Mouse (Mus musculus): ENCODE measurements around the gene Tnfrsf26.
"Not testable (repeated sequence)": the region's sequence is repeated elsewhere in the genome, so short reads cannot be mapped to it uniquely, and the experiment has no call there.

The Tnfrsf26 gene

GRCm38 (mm10) chr7:143628540-143628939, at the start of gene Tnfrsf26:
TSS of gene Tnfrsf26 (minus strand) at chr7:143628722.
- no peak for DNase-seq (ENCODE audit: low spot score)

- no peak for DNase-seq (ENCODE audit: low spot score)
These were observed 38.1 kb upstream of the Tnfrsf26 start for GRCm38 (mm10) chr7:143666427-143667311.

DNA sequence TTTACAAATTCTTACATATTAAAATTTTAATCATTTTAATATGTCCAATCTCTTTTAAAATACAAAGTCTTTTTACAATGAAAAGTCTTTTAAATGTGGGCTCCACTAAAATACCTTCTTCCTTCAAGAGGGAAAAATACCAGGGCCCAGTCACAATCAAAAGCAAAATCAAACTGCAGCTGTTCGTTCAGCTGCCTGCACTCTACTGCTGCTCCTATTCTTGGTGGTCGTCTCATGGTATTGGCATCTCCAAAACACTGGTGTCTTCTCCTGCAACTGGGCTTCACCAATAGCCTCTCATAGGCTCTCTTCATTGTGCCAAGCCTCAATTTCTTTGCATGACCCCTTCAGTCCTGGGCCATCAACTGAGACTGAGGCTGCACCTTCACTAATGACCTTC, 34.9 kb upstream of the Tnfrsf26 start:
- DNase-seq (ENCODE audit: low spot score), result no peak

- DNase-seq (ENCODE audit: low spot score), result no peak
These were observed 32.3 kb upstream of the Tnfrsf26 start for GRCm38 (mm10) chr7:143660797-143661196.

DNA sequence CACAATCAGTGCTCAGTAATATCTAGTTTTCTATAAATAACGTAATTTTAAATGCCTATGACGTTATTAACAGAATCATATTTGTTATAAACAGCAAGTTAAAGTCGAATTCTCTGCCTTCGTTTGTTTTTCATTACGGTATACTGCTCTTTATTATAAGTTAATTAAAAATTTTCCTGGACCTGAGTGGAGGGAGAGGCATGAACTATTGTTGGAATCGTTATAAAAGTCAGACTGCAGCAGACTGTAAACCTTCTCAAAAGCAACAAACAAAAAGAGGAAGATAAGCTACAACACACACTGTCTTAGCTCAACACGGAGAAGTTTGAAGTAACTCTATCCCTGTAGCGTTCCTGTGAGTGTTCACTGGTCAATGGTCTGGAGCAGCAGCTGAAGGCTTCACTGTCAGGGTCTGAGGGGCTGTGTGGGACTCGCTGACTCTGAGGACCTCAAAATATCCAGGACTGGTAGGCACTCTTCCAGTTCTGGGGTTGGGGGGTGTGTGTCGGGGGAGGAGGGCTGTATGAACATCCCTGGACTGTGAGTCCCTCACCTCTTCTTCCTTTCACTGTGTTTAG, 21.3 kb upstream of the Tnfrsf26 start:
- not testable (repeated sequence) for DNase-seq (ENCODE audit: low spot score)

- DNase-seq (ENCODE audit: low spot score), result peak; percentile 74
These were observed 20.7 kb upstream of the Tnfrsf26 start, which contains the start of gene Tnfrsf22 for GRCm38 (mm10) chr7:143649034-143649768. TSS of gene Tnfrsf22 (minus strand) at chr7:143649661.

DNA sequence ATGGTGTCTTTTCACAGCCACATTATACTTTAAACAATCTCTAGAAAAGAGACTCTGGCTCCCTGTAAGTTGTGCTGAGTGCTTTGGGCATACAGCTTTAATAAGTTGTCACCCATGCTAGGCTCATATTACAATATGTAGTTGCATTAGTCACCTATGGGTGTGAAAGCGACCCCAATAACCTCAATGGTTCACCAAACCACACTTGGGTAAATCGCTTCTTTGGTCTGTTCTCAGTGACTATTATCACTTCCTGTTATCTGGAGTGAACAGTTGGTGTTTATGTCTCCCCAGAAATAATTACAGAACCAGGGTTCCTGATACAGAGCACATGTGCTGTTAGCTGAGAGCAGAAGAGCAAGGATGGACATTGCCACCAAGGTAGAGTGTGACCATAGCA, 15.4 kb upstream of the Tnfrsf26 start:
- not testable (repeated sequence) for DNase-seq (ENCODE audit: low spot score)

GRCm38 (mm10) chr7:143636674-143637073, 8.2 kb upstream of the Tnfrsf26 start:
- no peak for DNase-seq (ENCODE audit: low spot score)

- DNase-seq (ENCODE audit: low spot score), result no peak
These were observed 3.0 kb upstream of the Tnfrsf26 start for GRCm38 (mm10) chr7:143631503-143631902.

- no peak for DNase-seq (ENCODE audit: low spot score)
These were observed 979 bp upstream of the Tnfrsf26 start for GRCm38 (mm10) chr7:143629501-143629900.

DNA sequence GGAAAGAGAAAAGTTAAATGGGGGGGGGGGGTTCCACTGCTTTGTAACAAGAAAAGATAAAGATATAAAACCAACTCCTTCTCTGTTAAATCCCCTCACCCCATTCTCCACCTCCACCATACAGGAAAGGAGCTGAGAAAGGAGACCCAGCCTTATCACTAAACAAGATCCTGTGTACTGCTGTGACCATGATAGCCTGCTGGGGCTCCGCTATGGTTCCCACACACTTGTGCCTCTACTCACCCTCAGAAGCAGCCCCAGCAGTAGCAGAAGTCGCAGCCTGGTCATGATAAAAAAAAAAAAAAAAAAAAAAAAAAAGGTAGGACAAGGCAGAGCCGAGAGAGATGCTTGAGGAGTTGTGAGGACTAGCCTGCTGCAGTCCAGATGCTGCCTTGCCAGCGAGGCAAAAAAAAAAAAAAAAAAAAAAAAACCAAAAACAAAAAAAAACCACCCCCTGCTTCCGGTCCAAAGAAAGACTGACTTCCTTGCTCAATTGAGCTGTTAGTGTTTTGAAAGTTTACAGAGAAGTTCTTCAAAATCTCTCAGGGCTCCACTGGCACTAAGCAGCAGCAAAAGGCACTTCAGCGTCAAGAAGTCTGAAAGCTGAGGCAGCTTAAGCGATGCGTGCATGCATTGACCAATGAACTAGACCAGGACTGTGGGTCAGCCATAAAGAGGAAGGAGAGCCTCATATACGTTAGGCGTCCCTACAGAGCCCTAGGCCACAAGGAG, 801 bp downstream of the Tnfrsf26 start:
- no peak for DNase-seq (ENCODE audit: low spot score)

DNA sequence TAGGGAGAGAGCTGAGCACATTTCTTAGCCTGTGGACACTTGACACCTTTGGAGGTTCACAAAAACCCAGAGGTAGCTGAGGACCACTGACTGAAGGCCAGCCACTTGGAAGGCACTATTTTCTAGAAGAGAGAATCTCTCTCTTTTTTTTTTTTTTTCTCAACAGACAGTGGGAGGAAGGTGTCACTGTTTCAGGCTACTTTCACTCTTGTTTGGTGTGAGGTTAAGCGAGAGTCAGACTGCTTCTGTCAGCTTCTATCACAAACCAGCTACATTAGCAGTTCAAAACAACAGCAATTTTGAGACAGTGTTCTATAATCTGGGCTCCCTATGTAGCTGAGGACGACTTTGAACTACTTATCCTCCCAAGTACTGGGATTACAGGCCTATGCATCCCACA, 2.3 kb downstream of the Tnfrsf26 start:
- no peak for DNase-seq (ENCODE audit: low spot score)

- no peak for DNase-seq (ENCODE audit: low spot score)
These were observed 3.4 kb downstream of the Tnfrsf26 start for GRCm38 (mm10) chr7:143625151-143625550.

GRCm38 (mm10) chr7:143624561-143624960, 4.0 kb downstream of the Tnfrsf26 start:
- DNase-seq (ENCODE audit: low spot score), result no peak

- DNase-seq (ENCODE audit: low spot score), result no peak
These were observed 7.6 kb downstream of the Tnfrsf26 start for GRCm38 (mm10) chr7:143620951-143621350.

DNA sequence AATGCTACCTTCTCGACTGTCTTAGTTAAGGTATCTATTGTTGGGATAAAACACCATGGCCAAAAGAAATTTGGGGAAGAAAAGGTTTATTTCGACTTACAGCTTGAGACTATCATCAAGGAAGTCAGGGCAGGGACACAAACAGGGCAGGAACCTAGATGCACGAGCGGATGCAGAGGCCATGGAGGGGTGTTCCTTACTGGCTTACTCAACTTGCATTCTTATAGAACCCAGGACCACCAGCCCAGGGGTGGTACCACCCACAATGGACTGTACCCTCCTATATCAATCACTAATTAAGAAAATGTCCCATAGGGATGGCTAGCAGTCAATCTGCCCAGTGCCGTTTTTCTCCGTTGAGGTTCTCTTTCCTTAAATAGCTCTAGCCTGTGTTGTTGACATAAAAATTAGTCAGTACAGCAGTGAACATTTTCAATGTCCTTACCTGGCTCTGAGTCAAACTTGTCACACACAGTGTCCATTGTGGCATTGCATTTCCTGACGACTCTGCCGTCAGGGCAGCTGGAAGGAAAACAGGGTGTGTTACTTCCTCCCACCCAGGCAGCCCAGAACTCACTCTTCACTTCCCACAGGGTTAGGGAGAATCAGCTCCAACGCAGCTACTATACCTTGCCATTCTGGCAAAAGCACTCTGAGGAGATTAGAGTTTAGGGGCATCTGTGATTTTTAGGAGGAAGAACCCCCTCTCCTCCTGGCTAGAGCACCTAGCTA, 14.0 kb downstream of the Tnfrsf26 start:
- DNase-seq (ENCODE audit: low spot score), result no peak

- no peak for DNase-seq (ENCODE audit: low spot score)
These were observed 16.3 kb downstream of the Tnfrsf26 start for GRCm38 (mm10) chr7:143612215-143612614.

DNA sequence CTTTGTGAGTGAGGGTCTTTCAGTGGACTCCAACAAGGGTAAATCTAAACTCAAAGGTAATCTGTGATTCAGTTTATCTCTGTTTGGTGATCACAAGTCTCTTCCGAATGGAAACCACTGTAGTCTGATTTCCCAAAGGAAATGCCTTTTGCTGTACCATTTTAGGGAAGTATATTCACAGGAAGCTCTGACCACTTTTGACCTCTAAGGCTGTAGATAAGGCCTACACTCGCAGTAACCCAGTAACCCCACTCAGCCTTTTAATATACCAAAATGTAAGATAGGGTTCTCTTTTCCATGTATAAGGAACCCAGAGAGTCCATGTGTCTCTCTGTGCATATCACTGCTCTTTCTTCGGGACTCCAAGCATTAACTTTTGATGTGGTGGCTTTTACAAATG, 23.2 kb downstream of the Tnfrsf26 start:
- DNase-seq (ENCODE audit: low spot score), result no peak

DNA sequence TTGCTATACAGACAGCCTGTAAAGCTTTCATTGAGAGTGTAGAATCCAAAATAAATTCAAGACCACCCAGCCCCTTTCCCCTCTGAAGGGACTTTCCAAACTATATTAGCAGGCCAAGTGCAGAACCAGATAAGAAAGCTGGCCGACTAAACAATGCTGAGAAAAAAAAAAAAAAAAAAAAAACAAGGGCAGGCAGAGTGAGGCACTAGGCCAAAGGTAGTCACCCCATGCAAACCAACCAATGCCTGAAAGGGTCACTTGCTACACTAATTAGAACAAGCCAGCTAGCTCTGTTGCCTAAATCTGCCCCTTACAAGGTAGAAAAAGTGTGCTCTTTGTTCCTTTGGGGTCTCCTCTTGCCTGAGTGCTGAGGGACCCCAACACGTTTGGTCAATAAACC, 23.6 kb downstream of the Tnfrsf26 start:
- no peak for DNase-seq (ENCODE audit: low spot score)

- DNase-seq (ENCODE audit: low spot score), result no peak
These were observed 26.8 kb downstream of the Tnfrsf26 start for GRCm38 (mm10) chr7:143601705-143602104.

GRCm38 (mm10) chr7:143600231-143600740, 28.2 kb downstream of the Tnfrsf26 start:
- DNase-seq (ENCODE audit: low spot score), result no peak

All from ovary, adult 18-20 months (tissue).